Mouse (Mus musculus) spleen, adult 12 weeks (tissue): ENCODE measurements at regions not wholly inside any gene's neighbourhood (a gene's known extent, or its start where the extent isn't known, plus 50 kb on each side); places are given as distances from the start of the nearest gene placed in this dataset.

Experiments
- DNase-seq: peaks from one replicate; pipeline ENCODE4 v3.0.0; 2022; ENCODE audit warnings: low spot score

- no peak for DNase-seq
Observed at GRCm38 (mm10) chr8:26813198-26813815, 163.8 kb upstream of the Zfp703 start.

- DNase-seq = no peak
Observed at GRCm38 (mm10) chr8:26815020-26815584, 162.0 kb upstream of the Zfp703 start.

GRCm38 (mm10) chr8:26816977-26817376 lies 160.1 kb upstream of the Zfp703 start:
- no peak for DNase-seq

DNA sequence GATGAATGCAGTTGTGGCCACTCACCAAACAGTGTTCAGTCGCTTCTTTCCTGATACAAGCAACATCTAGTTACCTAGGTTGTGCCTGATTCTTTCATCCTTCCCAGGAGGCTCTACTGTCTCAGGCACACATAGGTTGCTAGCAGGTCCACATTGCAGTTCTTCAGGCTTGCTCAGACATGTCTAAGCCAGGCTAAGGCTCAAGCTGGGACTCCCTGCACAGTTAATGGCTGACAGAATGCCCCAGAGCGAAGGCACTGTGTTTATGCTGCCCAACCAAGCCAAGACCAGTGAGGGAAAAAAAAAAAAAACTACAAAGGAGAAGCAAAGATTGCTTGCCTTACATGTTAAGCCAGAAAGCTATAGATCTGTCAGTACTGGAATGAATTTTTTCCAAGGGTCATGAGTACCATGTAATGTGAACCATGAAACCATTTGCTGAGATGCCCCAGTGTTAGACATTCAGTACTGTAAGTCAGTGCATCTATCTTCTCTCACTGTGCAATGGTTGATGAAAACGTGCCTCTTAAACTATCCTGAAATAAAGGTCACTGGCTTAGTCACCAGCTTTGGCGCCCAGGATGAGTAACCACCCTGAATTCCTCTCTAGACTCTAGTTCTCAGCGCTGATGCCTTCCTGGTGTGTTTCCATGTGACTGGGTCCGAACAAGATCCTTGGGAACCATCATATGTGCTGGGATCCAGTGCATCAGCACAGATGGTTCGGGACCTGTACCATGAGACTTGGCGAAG lies 152.8 kb upstream of the Zfp703 start:
- no peak for DNase-seq

DNA sequence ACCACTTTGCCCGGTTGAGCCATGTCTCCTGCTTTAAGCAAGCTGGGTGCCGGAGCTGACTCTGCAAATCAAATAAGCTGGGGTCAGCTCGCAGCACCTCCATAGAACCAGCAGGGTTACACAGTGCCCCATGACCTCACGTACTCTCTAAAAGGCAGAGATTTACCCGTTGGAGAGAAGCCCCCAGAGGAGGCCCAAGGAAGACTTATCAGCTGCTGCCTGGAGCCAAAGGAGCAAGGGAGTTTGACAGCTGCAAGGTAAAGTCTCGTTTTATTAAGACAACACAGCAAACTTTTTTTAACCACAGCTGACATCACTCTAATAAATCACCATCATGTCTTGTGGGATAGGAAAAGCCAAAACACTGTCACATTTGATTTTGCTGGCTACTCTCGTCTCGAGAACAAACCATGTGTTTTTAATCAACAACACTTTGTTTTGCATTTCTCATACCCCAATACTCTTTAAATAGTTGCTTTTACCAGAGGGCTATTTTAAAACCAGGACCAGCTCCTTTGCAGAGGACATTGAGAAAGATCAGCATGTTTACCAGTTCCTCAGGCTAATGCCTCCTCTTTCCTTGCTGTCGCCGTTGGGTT lies 148.7 kb upstream of the Zfp703 start:
- DNase-seq = no peak

DNA sequence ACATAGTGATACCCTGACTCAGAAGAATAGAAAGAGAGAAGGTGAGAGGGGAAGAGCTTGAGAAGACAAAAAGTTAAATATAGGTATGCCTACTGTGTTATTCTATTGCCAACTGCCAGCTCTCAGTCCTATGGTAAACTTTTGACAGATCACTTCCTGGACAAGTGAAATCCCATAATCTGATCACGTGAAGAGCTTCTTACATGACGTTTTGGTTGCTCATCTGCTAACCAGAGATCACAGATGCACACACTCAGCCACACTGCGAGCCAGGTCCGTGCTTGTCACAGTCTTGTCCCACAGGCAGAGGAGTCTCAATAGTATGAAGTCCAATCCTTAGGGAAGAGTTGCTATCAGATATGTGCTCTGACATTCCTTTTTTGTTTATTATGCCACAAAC lies 147.8 kb upstream of the Zfp703 start:
- no peak for DNase-seq

DNA sequence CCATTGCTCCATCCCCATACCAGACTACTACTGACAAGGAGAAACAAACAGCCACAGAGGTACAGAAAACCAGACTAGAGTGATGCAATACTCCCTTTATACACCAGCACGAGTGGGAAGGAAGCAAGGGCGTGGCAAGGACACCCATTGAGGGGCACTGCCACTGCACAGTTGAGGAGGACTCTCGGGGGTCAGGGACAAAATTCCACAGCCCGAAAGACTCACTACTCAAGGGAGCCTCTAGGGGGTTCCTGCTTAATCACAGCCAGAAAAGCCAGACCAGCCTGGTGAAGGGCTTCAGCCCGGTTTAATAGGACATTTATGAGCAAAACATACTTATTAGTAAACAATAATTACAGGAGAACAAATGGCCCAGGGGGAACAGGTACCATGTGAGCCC lies 146.0 kb upstream of the Zfp703 start:
- DNase-seq = no peak

DNA sequence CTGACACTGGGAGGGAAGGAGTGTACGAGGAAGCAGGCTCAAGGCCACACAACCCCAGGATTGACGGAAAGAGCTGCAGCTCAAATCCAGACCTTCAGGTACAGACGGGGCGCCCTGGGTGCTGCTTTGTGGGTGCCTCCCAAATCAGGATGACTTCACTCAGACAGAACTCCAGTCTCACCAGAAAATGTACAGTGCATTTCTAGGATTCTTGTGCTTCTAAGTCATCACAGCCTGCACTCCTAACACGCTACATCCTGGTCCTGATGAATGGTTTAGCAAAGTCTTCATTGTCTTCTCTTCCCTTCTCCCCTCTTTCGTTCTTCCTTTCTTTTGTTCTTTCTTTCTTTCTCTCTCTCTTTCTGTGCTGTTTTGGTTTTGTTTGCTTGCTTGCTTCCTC lies 145.3 kb upstream of the Zfp703 start:
- no peak for DNase-seq

DNA sequence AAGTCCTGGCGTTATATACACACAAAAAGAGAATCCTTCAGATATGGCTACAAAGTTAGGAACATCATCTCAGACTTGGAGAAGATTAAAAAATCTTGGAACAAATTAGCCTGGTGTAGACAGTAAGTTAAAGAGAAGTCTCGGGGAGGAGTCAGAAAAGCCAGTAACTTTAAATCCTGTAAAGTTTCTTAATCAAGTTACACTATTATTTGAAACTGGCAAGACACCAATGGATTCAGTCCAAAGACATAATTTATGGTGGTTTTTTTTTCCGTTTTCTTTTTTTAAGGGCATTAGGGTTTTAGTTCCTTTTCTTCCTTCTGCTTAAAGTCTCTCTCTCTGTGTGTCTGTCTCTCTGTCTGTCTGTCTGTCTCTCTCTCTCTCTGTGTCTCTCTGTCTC lies 144.6 kb upstream of the Zfp703 start:
- no peak for DNase-seq

GRCm38 (mm10) chr8:26833297-26833696 lies 143.8 kb upstream of the Zfp703 start:
- DNase-seq = no peak

- no peak for DNase-seq
Observed at GRCm38 (mm10) chr8:26833784-26834183, 143.3 kb upstream of the Zfp703 start.

DNA sequence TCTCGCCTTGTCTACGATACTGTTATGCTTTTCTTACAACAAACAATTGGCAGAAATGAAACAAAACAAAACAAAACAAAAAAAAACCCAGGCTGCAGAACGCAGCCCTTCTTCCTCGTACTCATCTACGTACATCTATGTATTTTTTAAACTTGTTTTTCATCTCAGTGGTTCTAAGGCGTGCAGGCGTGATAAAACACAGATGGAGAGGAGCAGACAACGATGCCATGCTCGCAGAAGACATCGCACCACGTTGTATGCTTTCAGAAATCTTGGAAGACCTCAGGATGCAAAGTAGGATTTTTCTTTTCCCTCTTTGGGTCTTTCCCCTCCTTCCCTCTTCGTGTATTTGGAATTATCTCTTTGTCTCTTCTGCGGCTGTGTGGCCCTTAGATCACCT lies 142.5 kb upstream of the Zfp703 start:
- DNase-seq = no peak

DNA sequence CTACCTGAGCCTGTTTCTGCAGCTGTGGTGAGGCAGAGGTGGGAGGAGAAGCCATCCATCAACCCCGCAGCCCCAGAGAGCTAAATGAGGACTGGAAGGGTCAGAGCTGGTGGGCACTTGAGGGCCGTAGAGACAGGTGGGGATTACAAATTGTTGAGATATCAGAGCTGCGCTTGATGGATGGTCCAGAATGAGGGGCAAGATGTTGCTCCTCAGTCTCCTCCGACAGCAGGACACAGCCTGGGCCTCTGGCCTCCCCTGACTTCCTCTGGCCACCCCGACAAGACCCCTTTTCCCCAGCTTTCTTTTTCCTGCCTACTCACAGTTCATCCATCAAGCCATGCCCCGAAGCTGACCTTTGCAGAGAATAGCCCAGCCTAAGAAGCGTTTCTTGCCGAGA lies 142.0 kb upstream of the Zfp703 start:
- DNase-seq = no peak

- no peak for DNase-seq
Observed at GRCm38 (mm10) chr8:26835616-26836015, 141.5 kb upstream of the Zfp703 start.

DNA sequence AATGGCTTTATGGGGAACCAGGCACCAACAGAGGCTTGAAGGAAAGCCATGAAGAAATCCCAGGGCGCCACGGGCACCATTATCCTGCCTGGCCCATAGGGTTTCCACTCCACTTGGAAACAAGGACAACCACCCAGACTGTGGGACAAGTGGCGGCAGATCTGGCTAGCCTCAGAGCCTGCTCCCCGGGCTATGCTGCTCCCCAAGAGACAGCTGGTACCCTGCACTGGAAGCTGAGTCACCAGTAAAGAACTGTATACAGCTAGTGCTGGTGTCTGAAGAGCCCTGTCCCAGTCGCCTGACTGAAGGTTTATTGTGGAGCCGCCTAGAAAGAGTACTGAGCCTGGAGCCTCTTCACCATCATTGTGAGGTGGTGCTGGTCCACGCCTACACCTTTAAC lies 140.6 kb upstream of the Zfp703 start:
- no peak for DNase-seq

GRCm38 (mm10) chr8:26840286-26840685 lies 136.8 kb upstream of the Zfp703 start:
- no peak for DNase-seq

DNA sequence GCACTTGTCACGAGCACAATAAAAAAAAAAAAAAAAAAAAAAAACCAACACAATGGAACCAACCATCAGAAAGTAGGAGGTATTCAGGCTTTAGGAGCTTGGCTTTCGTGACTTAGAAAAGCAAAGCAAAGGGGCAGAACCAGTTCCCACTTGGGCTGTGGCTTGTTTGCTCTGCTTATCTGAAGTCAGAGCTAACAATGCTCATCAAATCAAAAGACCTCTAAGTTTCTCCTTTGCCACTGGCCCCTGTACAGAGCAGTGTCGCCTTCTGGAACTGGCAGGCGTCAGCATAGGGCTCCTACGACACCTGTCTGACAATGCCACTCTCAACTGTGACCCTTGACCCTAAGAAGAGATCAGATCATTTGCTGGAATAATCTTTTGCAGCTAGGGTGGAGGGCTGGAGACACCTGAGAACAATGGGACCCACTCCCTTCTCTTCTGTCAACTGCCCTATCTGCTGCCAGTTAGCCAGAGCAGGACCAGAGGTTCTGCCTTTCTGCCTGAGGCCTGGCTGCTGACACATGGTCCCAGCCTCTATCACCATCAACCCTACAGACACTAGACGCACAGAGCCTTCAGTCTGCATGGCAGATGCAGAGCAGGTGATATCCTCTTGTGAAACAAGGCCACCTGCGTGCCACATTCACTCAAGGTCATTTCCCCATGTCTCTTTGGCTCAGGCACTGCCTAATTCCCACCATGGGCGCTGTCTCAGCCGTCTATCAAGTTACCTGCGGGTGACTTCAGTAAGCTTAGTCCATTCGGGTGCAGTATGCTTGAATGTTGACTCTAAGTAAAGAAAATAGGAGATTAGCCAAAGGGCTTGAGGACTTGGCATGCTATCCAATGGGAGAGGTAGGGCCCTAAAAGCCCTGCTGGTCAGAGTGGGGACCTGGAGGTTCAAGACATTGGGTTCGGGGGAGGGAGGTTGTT lies 136.1 kb upstream of the Zfp703 start:
- no peak for DNase-seq

DNA sequence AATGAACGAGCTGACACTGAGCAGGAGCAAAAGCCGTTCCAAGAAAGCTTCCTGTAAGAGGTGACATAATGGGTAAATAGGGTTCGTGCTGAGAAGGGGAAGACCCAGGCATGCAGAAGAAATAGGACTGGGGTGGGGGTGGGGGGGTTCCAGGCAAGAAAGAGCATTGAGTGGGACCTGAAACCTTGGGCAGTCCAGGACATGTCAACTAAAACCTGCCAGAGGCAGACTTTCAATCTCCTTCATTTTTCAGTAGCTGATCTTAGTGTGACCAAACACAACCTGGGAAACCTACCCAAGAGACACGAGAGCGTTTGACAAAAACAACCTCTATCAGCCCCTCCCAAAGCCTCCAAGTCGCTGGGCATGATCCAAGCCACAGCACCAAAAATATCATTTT lies 133.4 kb upstream of the Zfp703 start:
- DNase-seq = no peak

DNA sequence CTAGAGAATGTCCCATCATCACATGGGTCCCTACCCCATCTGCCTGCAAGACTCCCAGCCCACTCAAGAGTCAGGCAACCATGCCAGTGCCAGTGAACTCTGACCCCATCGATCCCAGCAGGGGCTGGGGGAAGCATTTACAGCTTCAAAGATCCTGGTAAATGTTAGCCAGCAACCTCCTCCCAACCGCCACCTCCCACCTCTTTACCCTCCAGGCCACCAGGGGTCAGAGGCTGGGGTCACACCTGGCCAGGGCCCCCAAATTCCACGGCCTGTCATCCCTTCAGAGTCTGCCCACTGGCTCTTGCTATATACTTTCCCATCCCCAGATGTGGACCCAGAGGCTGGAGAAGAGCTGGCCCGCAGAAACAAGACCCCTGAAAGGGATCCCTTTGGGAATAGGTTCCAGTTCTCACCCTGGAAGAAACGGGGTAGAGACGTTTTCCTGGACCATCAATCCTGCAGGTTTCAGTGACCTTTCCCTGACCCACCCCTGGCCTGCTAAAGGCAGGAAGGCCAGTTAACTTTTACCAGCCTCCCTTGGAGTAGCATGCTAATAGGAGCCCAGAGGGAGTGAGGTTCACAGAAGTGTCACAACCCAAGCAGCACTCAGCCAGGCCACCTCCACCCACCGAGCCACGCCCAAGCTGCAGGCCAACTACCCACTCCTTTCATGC lies 132.9 kb upstream of the Zfp703 start:
- no peak for DNase-seq

- no peak for DNase-seq
Observed at GRCm38 (mm10) chr8:26844809-26845143, 132.3 kb upstream of the Zfp703 start.

GRCm38 (mm10) chr8:26845481-26846194 lies 131.5 kb upstream of the Zfp703 start:
- DNase-seq = no peak
